Mouse (Mus musculus) left cerebral cortex, adult 2 months (tissue): ENCODE data around the gene Zfp131. TPM values are rescaled to one million over a fixed set of nuclear protein-coding genes. Genes with fewer than 3 reads are reported as not detected.

ENCODE experiments used
- DNase-seq, 2 experiments: peaks; one replicate each; pipeline ENCODE4 v3.0.0; 2021 to 2022; ENCODE audit warnings: low spot score in 2 of 2, mixed read lengths in 1 of 2; ENCODE audit errors: extremely low spot score in 1 of 2
- H3K27ac ChIP-seq: fragments of 200-600 bp; 2 replicates; pipeline ENCODE4 v1.8.1; 2022
- H3K4me3 ChIP-seq: fragments of 200-600 bp; 2 replicates; pipeline ENCODE4 v1.8.1; 2022
- CTCF ChIP-seq: fragments of 200-600 bp; IDR thresholded peaks from 2 replicates; pipeline ENCODE4 v1.8.1; 2022; ENCODE audit warnings: antibody characterized with exemption, mild to moderate bottlenecking, moderate library complexity
- intact Hi-C: fragments of 180-260 bp; cut with DNase I; formaldehyde crosslinking; loops from one replicate; pipeline ENCODE4 v1.15.1; 2025
- total RNA-seq, 2 experiments: library from RNA; stranded (reverse); gene quantifications; 2 replicates each; pipeline ENCODE4 v1.2.3; 2021

The Zfp131 gene
- total RNA-seq, 2 experiments from 2014 or later = 46.1 to 47.6 TPM

DNA sequence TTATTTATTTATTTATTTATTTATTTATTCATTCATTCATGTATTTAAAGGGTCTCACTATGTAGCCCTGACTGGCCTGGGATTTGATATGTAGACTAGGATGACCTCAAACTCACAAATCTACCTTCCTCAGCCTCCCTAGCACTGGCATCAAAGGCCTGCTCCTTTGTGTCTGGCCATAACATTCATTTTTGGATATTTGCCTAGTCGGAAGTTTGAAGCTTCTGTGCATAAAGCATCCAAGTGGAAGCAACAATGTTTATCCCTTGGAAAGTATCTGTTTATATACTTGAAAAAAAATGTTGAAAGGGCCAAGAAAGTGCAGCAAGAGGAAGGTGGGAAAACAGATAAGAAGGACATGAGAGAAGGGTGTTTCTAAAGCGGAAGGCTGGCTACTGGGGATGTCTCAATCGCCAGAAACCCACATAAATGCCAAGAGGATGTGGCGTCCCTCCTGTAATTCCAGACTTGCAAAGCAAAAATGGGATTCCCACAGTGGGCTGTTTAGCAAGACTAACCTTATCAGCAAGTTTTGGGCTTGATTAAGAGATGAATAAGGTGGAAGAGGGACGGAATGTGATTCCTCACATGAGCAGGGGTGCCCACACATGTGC, 2.2 kb upstream of the Zfp131 start:
- intact Hi-C loops = no loop called here
- DNase-seq = no peak
- Histone ChIP-seq H3K4me3 (no peak overlapping the region), H3K27ac (no peak overlapping the region)
- no peak for TF ChIP-seq CTCF

DNA sequence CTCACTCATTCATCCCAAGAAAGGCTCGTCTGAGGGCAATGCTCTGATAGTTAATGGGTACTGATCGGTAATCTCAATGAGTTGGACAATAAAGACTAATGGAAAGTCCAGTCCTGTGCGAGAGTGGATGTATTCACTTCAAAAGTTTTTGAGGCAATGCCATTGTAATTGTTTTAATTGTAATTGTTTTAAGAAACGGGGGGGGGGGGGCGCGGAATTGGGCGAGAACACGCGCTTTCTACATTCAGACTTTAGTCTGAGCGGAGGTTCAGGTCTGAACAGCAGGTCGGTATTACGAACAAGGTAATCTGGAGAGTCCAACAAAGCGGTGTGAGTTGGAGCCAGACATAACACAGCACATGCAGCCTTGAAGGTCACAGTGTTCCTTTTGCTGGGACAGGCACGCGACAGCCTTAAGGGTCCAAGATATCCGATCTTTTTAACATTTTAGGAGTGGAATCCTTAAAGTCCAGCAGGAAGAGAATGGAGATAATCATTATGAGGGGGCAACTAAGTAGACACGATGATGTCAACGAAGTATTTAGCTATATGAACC, 969 bp upstream of the Zfp131 start:
- intact Hi-C loops = loop anchor here (2.0 kb wide), 1 partner anchor 51 kb away; no protein-coding TSS in a partner anchor
- no peak for TF ChIP-seq CTCF
- H3K4me3 ChIP-seq = peak overlapping the region; percentile 97
- no peak for DNase-seq
- H3K27ac ChIP-seq = peak overlapping the region; percentile 98

DNA sequence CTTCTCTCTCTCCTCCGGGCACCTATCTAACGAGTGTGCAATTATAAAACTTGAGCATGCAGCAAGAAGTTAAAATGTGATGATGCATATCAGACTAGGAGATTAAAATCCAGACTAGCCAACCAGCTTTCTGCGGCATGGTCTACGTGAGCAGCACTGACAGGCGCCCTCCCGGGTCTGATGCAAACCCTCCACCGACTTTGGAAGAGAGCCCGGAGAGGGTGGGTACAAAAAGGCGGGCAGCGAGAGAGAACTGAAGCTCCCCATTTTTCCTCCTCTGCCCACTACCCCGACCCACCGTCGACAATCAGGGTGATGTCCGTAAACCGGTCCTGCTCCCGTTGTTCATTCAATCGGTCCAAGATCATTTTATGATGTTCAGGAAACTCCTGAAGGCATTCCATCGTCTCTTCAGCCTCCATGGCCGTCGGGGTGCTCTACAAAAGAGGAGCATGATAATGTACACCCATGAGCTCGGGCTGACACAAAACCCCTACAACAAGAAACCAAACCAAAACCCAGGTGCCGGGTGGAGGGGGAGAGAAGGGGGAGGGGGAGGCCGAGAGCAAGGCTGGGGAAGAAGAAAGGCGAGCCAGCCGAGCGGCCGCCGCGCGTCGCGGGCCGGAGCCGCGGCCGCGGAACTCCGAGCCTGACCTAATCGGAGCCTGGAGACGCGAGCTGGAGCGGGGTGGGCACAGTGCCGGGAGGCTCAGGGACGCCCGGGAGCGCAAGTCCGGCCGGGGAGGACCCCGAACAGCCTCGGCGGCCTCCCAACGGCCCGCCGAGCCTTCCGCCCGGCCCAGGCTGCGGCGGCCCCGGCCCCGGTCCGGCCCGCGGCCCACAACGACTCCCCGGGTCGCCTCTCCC, 605 bp downstream of the Zfp131 start:
- no peak for TF ChIP-seq CTCF
- H3K4me3 ChIP-seq = peak overlapping the region; percentile 97
- peak overlapping the region; percentile 98 for H3K27ac ChIP-seq
- peak; percentile 56 to 57 for DNase-seq
- intact Hi-C loops = loop anchor here (1.0 to 2.0 kb wide), 2 partner anchors 34 to 49 kb away; no protein-coding TSS in a partner anchor

DNA sequence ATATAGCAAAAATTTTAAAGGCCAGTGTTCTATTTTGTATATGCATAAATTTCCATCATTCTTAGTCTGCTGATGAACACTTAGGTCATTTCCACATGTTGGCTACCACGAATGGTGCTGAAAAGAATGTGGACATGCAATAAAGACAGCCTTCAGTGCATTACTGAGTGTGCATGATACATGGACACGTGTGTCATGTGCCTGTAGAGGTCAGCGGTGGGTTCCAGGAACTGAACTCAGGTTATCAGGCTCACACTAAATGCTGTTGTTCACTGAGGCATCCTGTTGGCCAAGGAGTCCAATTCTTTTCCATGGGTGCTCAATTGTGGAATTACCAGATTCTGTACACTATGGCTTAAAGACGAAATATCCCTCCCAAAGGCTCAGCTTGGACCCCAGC, 7.1 kb downstream of the Zfp131 start:
- Histone ChIP-seq H3K4me3 (no peak overlapping the region), H3K27ac (no peak overlapping the region)
- TF ChIP-seq CTCF = no peak
- intact Hi-C loops = no loop called here
- DNase-seq = no peak

DNA sequence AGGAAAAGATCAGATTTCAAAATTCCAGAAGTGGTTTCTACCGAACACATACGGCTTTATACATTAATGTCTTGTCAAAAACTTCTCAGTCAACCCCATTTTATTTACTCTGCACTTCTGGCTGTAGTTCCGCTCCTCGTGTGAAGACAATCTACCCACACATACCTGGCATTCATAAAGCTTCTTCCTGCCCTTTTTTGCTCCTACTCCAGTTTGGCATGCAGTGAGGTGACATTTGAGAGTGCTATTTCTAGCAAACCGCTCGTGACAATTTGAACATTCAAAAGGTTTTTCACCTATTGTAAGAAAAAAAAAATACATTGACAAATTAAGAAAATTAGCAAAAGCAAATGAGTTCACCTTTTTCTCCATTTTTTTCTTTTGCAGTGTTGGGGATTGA, 22.1 kb downstream of the Zfp131 start:
- Histone ChIP-seq H3K27ac (no peak overlapping the region), H3K4me3 (no peak overlapping the region)
- no peak for TF ChIP-seq CTCF
- DNase-seq = no peak
- intact Hi-C loops = no loop called here

DNA sequence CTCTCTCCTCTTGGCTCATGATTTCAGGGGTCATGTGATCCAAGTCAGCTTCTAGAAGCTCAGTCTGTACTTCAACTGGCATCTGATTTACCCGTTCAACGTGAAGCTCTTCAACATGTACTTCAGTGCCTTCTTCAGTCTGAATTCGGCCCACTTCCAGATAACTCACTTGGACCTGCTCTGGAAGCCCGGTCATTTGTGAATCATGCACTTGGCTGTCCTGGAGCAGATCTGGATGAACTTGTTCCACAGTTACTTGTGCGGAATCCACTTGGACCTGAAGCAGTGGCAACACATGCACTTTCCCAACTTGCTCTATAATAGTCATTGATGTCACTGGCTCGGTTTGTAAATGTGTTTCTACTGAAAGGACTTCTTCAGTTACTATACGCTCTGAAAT, 24.2 kb downstream of the Zfp131 start:
- H3K27ac ChIP-seq = no peak overlapping the region
- no peak for TF ChIP-seq CTCF

DNA sequence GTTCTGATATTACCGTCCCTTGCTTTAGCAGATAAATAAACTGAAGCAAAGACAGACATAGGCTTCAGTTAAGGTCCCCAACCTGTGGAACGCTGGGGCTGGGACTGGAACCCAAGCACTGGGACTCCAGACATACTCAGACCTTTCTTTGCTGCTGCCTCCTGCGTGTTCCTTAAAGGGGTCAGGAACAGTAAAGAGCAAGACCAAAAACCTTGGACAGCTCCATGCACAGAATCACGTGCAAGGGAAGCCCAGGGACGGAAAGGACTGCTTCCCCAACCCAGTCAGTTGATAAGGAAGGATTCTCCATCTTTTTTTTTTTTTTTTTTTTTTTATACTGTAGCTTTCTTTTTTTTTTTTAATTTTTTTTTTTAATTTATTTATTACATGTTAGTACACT, 33.9 kb downstream of the Zfp131 start:
- Histone ChIP-seq H3K4me3 (peak overlapping the region; percentile 72; the same call in 1 of the 2 replicates), H3K27ac (peak overlapping the region; percentile 95; the same call in 1 of the 2 replicates)
- intact Hi-C loops = loop anchor here (1.0 to 2.0 kb wide), 2 partner anchors 14 to 33 kb away; partner anchors contain the start of gene Zfp131
- no peak for DNase-seq
- TF ChIP-seq CTCF = no peak

More for the DNA sequence above, 24.2 kb downstream of the Zfp131 start:
- no peak overlapping the region for H3K4me3 ChIP-seq
- DNase-seq = no peak
- intact Hi-C loops = no loop called here

DNA sequence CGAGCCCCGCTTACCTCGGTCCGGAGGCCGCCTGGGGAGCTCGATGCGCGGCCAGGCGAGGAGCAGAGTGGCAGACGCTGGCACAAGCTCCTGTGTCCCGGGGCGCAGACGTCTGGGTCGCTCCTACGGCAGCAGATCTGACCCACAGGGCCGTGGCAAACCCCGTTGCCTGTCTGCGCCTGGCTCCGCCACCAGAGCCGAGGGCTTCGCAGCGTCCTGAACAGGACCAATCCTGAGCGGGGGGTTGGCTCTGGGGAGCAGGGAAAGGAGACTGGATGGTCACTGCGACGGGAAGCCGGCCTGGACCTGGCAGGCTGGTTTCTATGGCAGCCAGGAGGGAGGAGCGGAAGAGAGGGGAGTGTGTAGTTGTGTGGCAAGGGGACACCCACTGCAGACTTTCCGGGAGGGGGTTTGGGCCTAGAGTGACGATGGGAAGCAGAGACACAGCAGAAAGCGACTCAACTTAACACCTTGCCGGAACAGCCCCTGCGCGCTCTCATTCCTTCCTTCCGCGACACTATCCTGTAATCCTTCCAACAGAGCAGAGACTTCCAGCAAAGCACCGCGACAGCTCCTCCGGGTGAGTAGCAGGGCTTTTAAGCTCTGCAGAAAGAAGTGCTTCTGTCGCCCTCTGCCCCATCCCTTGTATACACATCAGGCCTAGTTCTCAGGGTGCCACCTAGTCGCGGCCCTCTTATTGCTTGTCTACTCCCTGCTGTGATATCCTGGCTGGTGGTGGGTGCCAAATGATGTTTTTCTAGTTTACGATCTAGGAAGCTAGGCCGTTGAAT, 34.8 kb downstream of the Zfp131 start, which contains the start of gene Nim1k:
Gene Nim1k (minus strand): TSS at position 202 of the 791 bp plus-strand sequence.
- peak; percentile 81 to 83 for DNase-seq
- intact Hi-C loops = loop anchor here (1.0 to 2.0 kb wide), 3 partner anchors 13 to 65 kb away; partner anchors contain the start of genes Hmgcs1 and Zfp131
- Histone ChIP-seq H3K4me3 (peak within 1 kb of the TSS; percentile 72), H3K27ac (peak within 1 kb of the TSS; percentile 95)
- no peak; the same call in 1 of the 2 replicates for TF ChIP-seq CTCF

DNA sequence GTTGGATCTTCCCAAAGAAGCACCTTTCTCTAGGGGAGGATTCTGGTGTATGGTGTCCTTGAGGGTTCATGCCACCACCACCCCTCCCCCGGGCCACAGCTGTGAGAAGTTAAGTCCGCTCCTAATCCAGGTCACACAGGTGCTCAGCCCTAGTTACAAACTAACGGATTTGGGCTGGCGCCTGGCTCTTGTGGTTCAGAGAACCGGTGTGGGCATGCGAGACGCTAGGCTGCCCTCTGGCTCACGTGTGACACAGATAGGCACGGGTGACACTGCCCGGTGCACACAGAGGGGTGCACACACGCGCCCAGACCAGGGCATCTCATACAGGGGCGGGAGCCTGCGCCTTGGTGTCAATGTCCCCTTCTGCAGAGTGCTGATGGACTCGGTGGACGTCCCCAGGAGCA, 35.5 kb downstream of the Zfp131 start:
- no peak for TF ChIP-seq CTCF
- H3K4me3 ChIP-seq = peak overlapping the region; percentile 72
- intact Hi-C loops = loop anchor here (2.0 kb wide), 1 partner anchor 64 kb away; the partner anchor contains the start of gene Hmgcs1
- peak; percentile 40 to 41 for DNase-seq
- peak overlapping the region; percentile 95 for H3K27ac ChIP-seq

DNA sequence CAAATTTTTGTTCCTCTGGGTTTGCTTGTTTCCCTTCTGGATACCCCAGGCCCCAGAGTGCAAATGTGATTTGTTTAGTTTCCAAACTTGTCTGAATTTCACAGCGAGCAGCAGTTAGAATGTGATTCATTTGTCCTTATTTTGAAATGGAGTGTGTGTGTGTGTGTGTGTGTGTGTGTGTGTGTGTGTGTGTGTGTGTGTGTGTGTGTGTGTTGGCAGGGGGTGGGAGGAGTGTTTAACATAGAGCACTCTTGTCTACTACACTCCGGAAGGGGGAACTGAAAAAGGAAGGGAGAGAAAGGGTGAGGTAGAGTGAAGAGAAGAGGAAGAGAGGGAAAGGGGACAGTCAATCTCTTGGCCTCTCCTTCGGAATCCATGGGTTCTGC, 36.1 kb downstream of the Zfp131 start:
- DNase-seq = no peak
- TF ChIP-seq CTCF = no peak
- peak overlapping the region; percentile 95 for H3K27ac ChIP-seq
- H3K4me3 ChIP-seq = peak overlapping the region; percentile 72
- intact Hi-C loops = loop anchor here (2.0 kb wide), 1 partner anchor 64 kb away; the partner anchor contains the start of gene Hmgcs1
